Mouse (Mus musculus) macrophage (primary cell): Measurements from ENCODE around the gene Slc6a12. TPM values are rescaled to one million over a fixed set of nuclear protein-coding genes. Genes with fewer than 3 reads are reported as not detected.

ENCODE experiments used
- H3K27ac ChIP-seq: fragments of 350-480 bp; formaldehyde crosslinking; 2 replicates; pipeline ENCODE4 v1.9.0; 2021
- H3K36me3 ChIP-seq: fragments of 350-480 bp; formaldehyde crosslinking; 2 replicates; pipeline ENCODE4 v1.9.0; 2021; ENCODE audit errors: inconsistent target
- H3K4me3 ChIP-seq: fragments of 350-480 bp; formaldehyde crosslinking; 2 replicates; pipeline ENCODE4 v1.9.0; 2021; ENCODE audit errors: inconsistent target
- H3K79me2 ChIP-seq: fragments of 350-480 bp; formaldehyde crosslinking; 2 replicates; pipeline ENCODE4 v1.9.0; 2021; ENCODE audit errors: inconsistent target
- WGBS: methylation state at CpG from one replicate; pipeline ENCODE4 v1.1.7; 2026; ENCODE audit warnings: inconsistent platforms; ENCODE audit not compliant: missing documents; 5-methylcytosine and 5-hydroxymethylcytosine counted together
- polyA plus RNA-seq: library from polyadenylated mRNA; stranded (reverse); fragments of 250-400 nt; gene quantifications from 3 replicates; pipeline ENCODE4 v1.2.4, GENCODE M21; 2018; ENCODE audit warnings: inconsistent platforms

The Slc6a12 gene
- polyA plus RNA-seq, 1 experiment from 2014 or later: not detected

DNA sequence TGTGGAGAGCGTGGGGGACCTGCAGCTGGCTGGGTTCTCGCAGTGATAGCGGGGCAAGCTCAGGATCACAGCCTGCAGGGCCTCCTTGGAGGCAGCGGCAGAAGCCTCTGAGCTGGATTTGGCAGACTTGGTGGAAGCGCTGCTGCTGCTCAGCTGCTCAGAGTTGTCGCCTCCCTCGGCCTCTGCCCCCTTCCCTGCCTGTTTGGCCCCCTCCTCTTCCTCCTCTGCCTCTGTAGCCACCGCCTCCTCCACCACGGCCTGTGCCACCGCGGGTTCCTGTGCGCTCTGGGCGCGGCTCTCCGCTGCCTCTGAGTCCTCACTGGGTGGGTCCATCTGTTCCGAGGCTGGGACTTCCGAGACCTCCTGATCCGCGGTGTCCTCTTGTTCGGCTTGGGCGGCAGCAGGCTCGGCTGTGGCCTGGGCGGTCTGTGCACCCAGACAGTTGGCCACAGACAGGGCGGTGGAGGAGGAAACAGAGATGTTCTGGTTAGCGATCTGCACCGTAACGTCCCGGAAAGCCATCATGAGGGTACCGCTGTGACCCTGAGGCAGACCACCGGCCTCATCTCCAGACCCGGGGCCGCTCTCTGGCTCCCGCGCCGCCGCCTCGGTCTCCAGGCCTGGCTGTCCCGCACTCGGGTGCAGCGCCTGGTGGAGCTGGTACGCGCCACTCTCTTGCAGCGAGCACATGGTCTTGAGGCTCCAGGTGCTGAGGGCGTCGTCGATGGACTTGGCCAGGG lies 69.9 kb downstream of the Slc6a12 start:
- Histone ChIP-seq H3K4me3 (no peak overlapping the region), H3K79me2 (no peaks in the 10 kb centered on the region), H3K27ac (no peak overlapping the region), H3K36me3 (no peaks in the 10 kb centered on the region)
- 6% methylated on average over 44 of the region's 46 CpGs for WGBS

Other genes with a start within 250 kb of the Slc6a12 start
- 0.91 to 1.7 TPM (median 1.1 TPM) in 3 replicates for gene Mical3, start 212.1 kb upstream of the Slc6a12 start, polyA plus RNA-seq
- 1.2 to 2.8 TPM (median 2.5 TPM) in 3 replicates for gene Pex26, start 159.4 kb upstream of the Slc6a12 start, polyA plus RNA-seq
- gene Tuba8, start 132.4 kb upstream of the Slc6a12 start, polyA plus RNA-seq: 0.07 TPM in 1 of 3 replicates, not detected in the others
- gene Usp18, start 97.2 kb upstream of the Slc6a12 start, polyA plus RNA-seq: 14.8 to 76.4 TPM (median 35.5 TPM) in 3 replicates
- 0.12 TPM in 1 of 3 replicates, not detected in the others for gene Slc6a13, start 42.8 kb upstream of the Slc6a12 start, polyA plus RNA-seq
- not detected in 3 replicates for gene Iqsec3, start 130.6 kb downstream of the Slc6a12 start, polyA plus RNA-seq